Mouse (Mus musculus): ENCODE measurements around the gene Lrch1. TPM values are rescaled to one million over a fixed set of nuclear protein-coding genes. Genes with fewer than 3 reads are reported as not detected.

Lrch1 gene
- polyA plus RNA-seq, 1 experiment from 2014 or later, result 6.8 TPM

GRCm38 (mm10) chr14:74847311-74848133, 100.2 kb downstream of the Lrch1 start:
- Histone ChIP-seq H3K4me2 (ENCODE audit: low read length) (no peak overlapping the region), H3K36me3 (ENCODE audit: control insufficient read depth, insufficient read depth, low read length) (no peaks in the 10 kb centered on the region), H3K27me3 (replicated peaks; ENCODE audit: control insufficient read depth, insufficient read depth, low read length) (no peaks in the 10 kb centered on the region), H3K9ac (ENCODE audit: low read length) (no peak overlapping the region), H3K9me3 (replicated peaks; ENCODE audit: control insufficient read depth, low read length) (no peaks in the 10 kb centered on the region), H3K4me1 (ENCODE audit: control insufficient read depth, insufficient read depth, low read length) (peaks cover 11% of the 10 kb centered on the region; the same call in 1 of the 2 replicates), H3K27ac (ENCODE audit: low read depth, low read length) (no peak overlapping the region), H3K4me3 (ENCODE audit: low read depth, low read length) (no peak overlapping the region)
- WGBS, result 74% methylated on average over 14 of the region's 14 CpGs
- DNase-seq (ENCODE audit: low spot score), result no peak
- ATAC-seq, result no peak

GRCm38 (mm10) chr14:74846668-74847067, 101.0 kb downstream of the Lrch1 start:
- H3K4me2 ChIP-seq (ENCODE audit: low read length), result no peak overlapping the region
- H3K27me3 ChIP-seq (replicated peaks; ENCODE audit: control insufficient read depth, insufficient read depth, low read length), result no peaks in the 10 kb centered on the region
- 25% methylated on average over 5 of the region's 5 CpGs for WGBS
- H3K9ac ChIP-seq (ENCODE audit: low read length), result no peak overlapping the region
- ATAC-seq (no peak), DNase-seq (ENCODE audit: low spot score) (peak; percentile 25)
- no peak overlapping the region for H3K4me3 ChIP-seq (ENCODE audit: low read depth, low read length)
- H3K27ac ChIP-seq (ENCODE audit: low read depth, low read length), result no peak overlapping the region; the same call in 1 of the 2 replicates
- H3K36me3 ChIP-seq (ENCODE audit: control insufficient read depth, insufficient read depth, low read length), result no peaks in the 10 kb centered on the region
- peaks cover 3% of the 10 kb centered on the region; the same call in 1 of the 2 replicates for H3K4me1 ChIP-seq (ENCODE audit: control insufficient read depth, insufficient read depth, low read length)
- no peaks in the 10 kb centered on the region for H3K9me3 ChIP-seq (replicated peaks; ENCODE audit: control insufficient read depth, low read length)

GRCm38 (mm10) chr14:74845661-74846274, 101.9 kb downstream of the Lrch1 start:
- Histone ChIP-seq H3K4me1 (ENCODE audit: control insufficient read depth, insufficient read depth, low read length) (0 out of 2 replicates have a peak, but pooled peaks cover 2% of the 10 kb centered on the region), H3K27ac (ENCODE audit: low read depth, low read length) (no peak overlapping the region), H3K27me3 (replicated peaks; ENCODE audit: control insufficient read depth, insufficient read depth, low read length) (no peaks in the 10 kb centered on the region), H3K9me3 (replicated peaks; ENCODE audit: control insufficient read depth, low read length) (no peaks in the 10 kb centered on the region), H3K4me3 (ENCODE audit: low read depth, low read length) (no peak overlapping the region), H3K4me2 (ENCODE audit: low read length) (no peak overlapping the region), H3K9ac (ENCODE audit: low read length) (no peak overlapping the region), H3K36me3 (ENCODE audit: control insufficient read depth, insufficient read depth, low read length) (no peaks in the 10 kb centered on the region)
- no peak for DNase-seq (ENCODE audit: low spot score)
- no peak for ATAC-seq
- WGBS, result 37% methylated on average over 2 of the region's 2 CpGs

GRCm38 (mm10) chr14:74841708-74842107, 106.0 kb downstream of the Lrch1 start:
- no peaks in the 10 kb centered on the region for H3K27me3 ChIP-seq (replicated peaks; ENCODE audit: control insufficient read depth, insufficient read depth, low read length)
- ATAC-seq (no peak), DNase-seq (ENCODE audit: low spot score) (no peak)
- WGBS, result 75% methylated on average over 2 of the region's 2 CpGs
- H3K27ac ChIP-seq (ENCODE audit: low read depth, low read length), result no peak overlapping the region
- H3K9me3 ChIP-seq (replicated peaks; ENCODE audit: control insufficient read depth, low read length), result no peaks in the 10 kb centered on the region
- H3K4me1 ChIP-seq (ENCODE audit: control insufficient read depth, insufficient read depth, low read length), result 0 out of 2 replicates have a peak, but pooled peaks cover 2% of the 10 kb centered on the region
- H3K4me2 ChIP-seq (ENCODE audit: low read length), result no peak overlapping the region
- no peak overlapping the region for H3K4me3 ChIP-seq (ENCODE audit: low read depth, low read length)
- H3K36me3 ChIP-seq (ENCODE audit: control insufficient read depth, insufficient read depth, low read length), result no peaks in the 10 kb centered on the region
- H3K9ac ChIP-seq (ENCODE audit: low read length), result no peak overlapping the region

GRCm38 (mm10) chr14:74841297-74841696, 106.4 kb downstream of the Lrch1 start:
- ATAC-seq, result no peak
- no peak for DNase-seq (ENCODE audit: low spot score)
- no peak overlapping the region for H3K4me2 ChIP-seq (ENCODE audit: low read length)
- no peak overlapping the region for H3K4me3 ChIP-seq (ENCODE audit: low read depth, low read length)
- no peak overlapping the region for H3K9ac ChIP-seq (ENCODE audit: low read length)
- 0 out of 2 replicates have a peak, but pooled peaks cover 2% of the 10 kb centered on the region for H3K4me1 ChIP-seq (ENCODE audit: control insufficient read depth, insufficient read depth, low read length)
- H3K27ac ChIP-seq (ENCODE audit: low read depth, low read length), result no peak overlapping the region
- no peaks in the 10 kb centered on the region for H3K9me3 ChIP-seq (replicated peaks; ENCODE audit: control insufficient read depth, low read length)
- no peaks in the 10 kb centered on the region for H3K27me3 ChIP-seq (replicated peaks; ENCODE audit: control insufficient read depth, insufficient read depth, low read length)
- no peaks in the 10 kb centered on the region for H3K36me3 ChIP-seq (ENCODE audit: control insufficient read depth, insufficient read depth, low read length)
- WGBS, result 83% methylated on average over 3 of the region's 3 CpGs

GRCm38 (mm10) chr14:74840820-74841219, 106.9 kb downstream of the Lrch1 start:
- Histone ChIP-seq H3K9ac (ENCODE audit: low read length) (no peak overlapping the region), H3K36me3 (ENCODE audit: control insufficient read depth, insufficient read depth, low read length) (no peaks in the 10 kb centered on the region), H3K9me3 (replicated peaks; ENCODE audit: control insufficient read depth, low read length) (no peaks in the 10 kb centered on the region), H3K4me3 (ENCODE audit: low read depth, low read length) (no peak overlapping the region), H3K4me2 (ENCODE audit: low read length) (no peak overlapping the region), H3K27ac (ENCODE audit: low read depth, low read length) (no peak overlapping the region), H3K4me1 (ENCODE audit: control insufficient read depth, insufficient read depth, low read length) (0 out of 2 replicates have a peak, but pooled peaks cover 2% of the 10 kb centered on the region), H3K27me3 (replicated peaks; ENCODE audit: control insufficient read depth, insufficient read depth, low read length) (no peaks in the 10 kb centered on the region)
- WGBS, result 60% methylated on average over 3 of the region's 3 CpGs
- DNase-seq (ENCODE audit: low spot score), result no peak
- 0 out of 2 replicates have a peak, but pooled peaks have one; percentile 4 for ATAC-seq

GRCm38 (mm10) chr14:74840328-74840727, 107.3 kb downstream of the Lrch1 start:
- no peak overlapping the region for H3K9ac ChIP-seq (ENCODE audit: low read length)
- ATAC-seq (no peak), DNase-seq (ENCODE audit: low spot score) (no peak)
- no peak overlapping the region for H3K27ac ChIP-seq (ENCODE audit: low read depth, low read length)
- 76% methylated on average over 2 of the region's 2 CpGs for WGBS
- no peak overlapping the region for H3K4me2 ChIP-seq (ENCODE audit: low read length)
- H3K4me3 ChIP-seq (ENCODE audit: low read depth, low read length), result no peak overlapping the region
- H3K27me3 ChIP-seq (replicated peaks; ENCODE audit: control insufficient read depth, insufficient read depth, low read length), result no peaks in the 10 kb centered on the region
- H3K36me3 ChIP-seq (ENCODE audit: control insufficient read depth, insufficient read depth, low read length), result no peaks in the 10 kb centered on the region
- no peaks in the 10 kb centered on the region for H3K9me3 ChIP-seq (replicated peaks; ENCODE audit: control insufficient read depth, low read length)
- no peaks in the 10 kb centered on the region for H3K4me1 ChIP-seq (ENCODE audit: control insufficient read depth, insufficient read depth, low read length)

- H3K36me3 ChIP-seq (ENCODE audit: control insufficient read depth, insufficient read depth, low read length), result no peaks in the 10 kb centered on the region
- 80% methylated on average over 7 of the region's 7 CpGs for WGBS
- H3K4me3 ChIP-seq (ENCODE audit: low read depth, low read length), result no peak overlapping the region
- no peak overlapping the region for H3K27ac ChIP-seq (ENCODE audit: low read depth, low read length)
- no peak for DNase-seq (ENCODE audit: low spot score)
- H3K9me3 ChIP-seq (replicated peaks; ENCODE audit: control insufficient read depth, low read length), result no peaks in the 10 kb centered on the region
- H3K9ac ChIP-seq (ENCODE audit: low read length), result no peak overlapping the region
- ATAC-seq, result no peak
- H3K4me1 ChIP-seq (ENCODE audit: control insufficient read depth, insufficient read depth, low read length), result no peaks in the 10 kb centered on the region
- H3K27me3 ChIP-seq (replicated peaks; ENCODE audit: control insufficient read depth, insufficient read depth, low read length), result no peaks in the 10 kb centered on the region
- no peak overlapping the region for H3K4me2 ChIP-seq (ENCODE audit: low read length)
Measured at GRCm38 (mm10) chr14:74838816-74839215, 108.9 kb downstream of the Lrch1 start.

- no peaks in the 10 kb centered on the region for H3K9me3 ChIP-seq (replicated peaks; ENCODE audit: control insufficient read depth, low read length)
- ATAC-seq, result no peak; the same call in 1 of the 2 replicates
- WGBS, result 74% methylated on average over 1 of the region's 1 CpGs
- no peak overlapping the region for H3K27ac ChIP-seq (ENCODE audit: low read depth, low read length)
- H3K9ac ChIP-seq (ENCODE audit: low read length), result no peak overlapping the region
- no peaks in the 10 kb centered on the region for H3K36me3 ChIP-seq (ENCODE audit: control insufficient read depth, insufficient read depth, low read length)
- DNase-seq (ENCODE audit: low spot score), result no peak
- H3K4me2 ChIP-seq (ENCODE audit: low read length), result no peak overlapping the region
- no peak overlapping the region for H3K4me3 ChIP-seq (ENCODE audit: low read depth, low read length)
- H3K4me1 ChIP-seq (ENCODE audit: control insufficient read depth, insufficient read depth, low read length), result no peaks in the 10 kb centered on the region
- no peaks in the 10 kb centered on the region for H3K27me3 ChIP-seq (replicated peaks; ENCODE audit: control insufficient read depth, insufficient read depth, low read length)
Measured at GRCm38 (mm10) chr14:74835010-74835409, 112.7 kb downstream of the Lrch1 start.
